Mouse (Mus musculus) thymus, adult 2 months (tissue): ENCODE data around the gene Ecel1.

Source experiments
- CTCF ChIP-seq: fragments of 200-500 bp; IDR thresholded peaks from 2 replicates; pipeline ENCODE4 v1.5.1; 2012; ENCODE audit warnings: mild to moderate bottlenecking, control low read depth, low read length, moderate library complexity, borderline replicate concordance; ENCODE audit not compliant: control insufficient read depth, poor library complexity, insufficient read depth; ENCODE audit errors: extremely low read depth
- POLR2A ChIP-seq: fragments of 200-500 bp; IDR thresholded peaks from 2 replicates; pipeline ENCODE4 v1.6.1; 2012; ENCODE audit warnings: mild to moderate bottlenecking, low read length, control low read depth, moderate library complexity; ENCODE audit not compliant: control insufficient read depth, poor library complexity, insufficient read depth; ENCODE audit errors: extremely low read depth

DNA sequence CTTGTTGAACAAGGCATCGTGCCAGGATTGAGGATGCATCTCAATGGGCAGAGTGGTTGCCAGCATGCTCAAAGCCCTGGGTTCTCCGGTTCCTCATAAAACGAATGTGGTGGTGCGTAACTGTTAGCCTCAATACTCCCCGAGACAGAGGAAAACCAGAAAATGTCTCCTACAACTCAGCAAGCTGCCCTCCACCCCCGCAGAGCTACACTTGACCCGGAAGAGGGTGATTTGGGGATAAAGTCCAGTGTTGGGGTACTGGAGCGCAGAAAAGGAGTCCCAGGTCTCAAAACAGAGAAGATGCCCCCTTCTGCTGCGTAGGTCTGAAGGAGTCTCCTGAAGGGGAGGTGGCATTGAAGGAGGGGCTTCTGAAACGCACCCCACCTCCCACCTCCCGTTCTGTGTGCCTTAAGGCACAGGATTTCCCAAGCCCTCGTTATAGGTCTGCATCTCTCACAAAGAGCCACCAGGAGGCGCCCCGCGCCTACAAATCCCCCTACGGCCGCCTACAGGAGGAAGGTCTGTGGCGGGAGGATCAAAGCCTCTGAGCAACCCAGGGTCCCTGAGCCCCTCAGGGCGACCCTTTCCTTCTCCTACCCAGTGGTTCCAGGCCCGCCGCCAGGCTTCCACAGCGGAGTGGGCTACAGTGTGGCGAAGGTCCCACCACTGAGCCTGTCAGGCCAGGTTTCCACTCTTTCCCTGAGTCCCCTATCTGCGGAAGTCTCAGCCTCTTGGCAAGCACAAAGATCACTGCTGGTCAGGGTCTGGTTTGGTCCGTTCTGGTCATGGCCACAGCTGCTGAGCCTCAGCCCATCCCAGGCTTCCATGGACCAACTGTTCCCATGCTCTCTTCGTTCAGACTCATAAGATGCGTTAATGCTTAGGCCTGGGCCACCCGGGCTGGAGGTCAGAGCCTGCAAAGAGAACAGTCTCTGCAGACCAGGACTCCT lies 18.0 kb upstream of the Ecel1 start:
- no peak for TF ChIP-seq POLR2A
- peak; percentile 87 for TF ChIP-seq CTCF
